Mouse (Mus musculus) 416B (cell line): ENCODE data around the gene Apom.

Experiments used
- DNase-seq: peaks from one replicate; pipeline ENCODE4 v3.0.0; 2011; ENCODE audit warnings: low read depth

The Apom gene

DNA sequence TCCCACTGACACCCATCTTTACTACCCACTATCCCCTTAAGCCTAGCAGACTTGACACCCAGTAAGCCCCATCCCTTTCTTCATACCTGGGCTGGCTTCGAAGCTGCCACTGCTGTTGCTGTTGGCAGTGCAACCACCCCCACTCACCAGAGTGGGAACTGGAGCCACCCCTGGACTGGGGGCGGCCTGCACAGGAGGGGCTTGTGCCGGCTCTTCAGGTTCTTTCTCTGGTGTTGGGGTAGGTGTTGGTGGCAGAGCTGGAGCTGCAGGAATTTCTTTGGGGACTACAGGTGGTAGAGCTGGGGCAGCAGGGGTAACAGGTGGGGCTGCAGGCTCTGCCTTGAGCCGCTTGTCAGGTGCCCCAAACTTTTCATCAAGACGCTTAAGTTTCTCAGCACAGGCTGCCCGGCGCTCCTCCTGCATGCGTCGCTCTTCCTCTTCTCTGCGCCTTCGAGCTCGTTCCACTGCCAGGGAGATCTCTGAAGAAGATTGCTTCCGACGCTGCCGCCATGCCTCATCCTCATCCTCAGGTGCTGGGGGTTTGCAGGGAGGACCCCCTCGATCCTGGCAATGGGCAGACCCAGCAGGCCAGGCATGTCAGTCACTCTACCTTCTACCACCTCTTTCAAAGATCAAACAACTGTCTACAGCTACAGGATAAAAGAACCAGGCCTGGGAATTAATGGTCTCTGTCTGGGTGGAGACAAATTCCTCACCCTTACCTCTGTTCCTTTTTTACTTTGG is 27.2 kb upstream of the Apom start:
- no peak for DNase-seq

DNA sequence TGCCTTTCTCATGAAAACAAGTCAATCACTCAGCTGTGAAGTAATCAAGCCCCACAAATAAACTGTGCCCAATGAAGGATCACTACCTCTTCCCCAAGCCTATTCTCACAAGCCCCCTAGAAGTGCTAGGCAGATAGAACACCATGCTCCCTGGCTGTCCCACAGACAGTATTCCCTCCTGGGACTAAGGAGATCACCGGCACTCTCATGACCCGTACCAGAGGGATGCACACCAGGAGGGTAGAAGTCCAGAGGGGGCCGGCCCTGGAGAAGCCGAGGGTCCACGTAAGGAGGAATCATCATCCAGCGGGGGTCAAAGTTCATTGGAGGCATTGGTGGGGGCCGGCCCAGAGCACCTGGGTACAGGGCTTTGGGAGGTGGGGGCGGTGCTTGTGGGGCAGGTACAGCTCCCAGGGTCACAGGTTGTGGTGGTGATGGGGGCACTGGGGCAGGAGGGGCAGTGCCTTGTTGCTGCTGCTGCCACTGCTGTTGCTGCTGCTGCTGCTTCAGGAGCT is 25.9 kb upstream of the Apom start:
- no peak for DNase-seq

DNA sequence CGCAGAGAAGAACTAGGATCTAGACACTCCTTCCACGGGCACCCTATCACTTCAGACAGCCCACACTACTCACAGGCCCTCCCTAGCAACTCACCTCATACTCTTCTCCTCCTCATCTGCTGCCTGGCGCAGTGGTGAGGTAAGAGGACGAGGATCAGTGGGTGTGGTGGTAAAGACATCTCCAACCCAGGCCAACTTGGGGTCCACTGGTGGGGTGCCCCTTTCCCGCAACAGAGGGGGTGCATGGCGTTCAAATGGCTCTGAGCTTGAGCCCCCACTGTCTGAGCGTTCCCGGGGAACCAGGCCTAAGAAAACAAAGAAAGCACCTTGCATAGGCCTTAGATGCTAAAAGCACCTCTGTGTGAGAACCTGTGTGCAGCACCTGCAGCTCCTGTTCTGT is 25.4 kb upstream of the Apom start:
- DNase-seq = no peak

DNA sequence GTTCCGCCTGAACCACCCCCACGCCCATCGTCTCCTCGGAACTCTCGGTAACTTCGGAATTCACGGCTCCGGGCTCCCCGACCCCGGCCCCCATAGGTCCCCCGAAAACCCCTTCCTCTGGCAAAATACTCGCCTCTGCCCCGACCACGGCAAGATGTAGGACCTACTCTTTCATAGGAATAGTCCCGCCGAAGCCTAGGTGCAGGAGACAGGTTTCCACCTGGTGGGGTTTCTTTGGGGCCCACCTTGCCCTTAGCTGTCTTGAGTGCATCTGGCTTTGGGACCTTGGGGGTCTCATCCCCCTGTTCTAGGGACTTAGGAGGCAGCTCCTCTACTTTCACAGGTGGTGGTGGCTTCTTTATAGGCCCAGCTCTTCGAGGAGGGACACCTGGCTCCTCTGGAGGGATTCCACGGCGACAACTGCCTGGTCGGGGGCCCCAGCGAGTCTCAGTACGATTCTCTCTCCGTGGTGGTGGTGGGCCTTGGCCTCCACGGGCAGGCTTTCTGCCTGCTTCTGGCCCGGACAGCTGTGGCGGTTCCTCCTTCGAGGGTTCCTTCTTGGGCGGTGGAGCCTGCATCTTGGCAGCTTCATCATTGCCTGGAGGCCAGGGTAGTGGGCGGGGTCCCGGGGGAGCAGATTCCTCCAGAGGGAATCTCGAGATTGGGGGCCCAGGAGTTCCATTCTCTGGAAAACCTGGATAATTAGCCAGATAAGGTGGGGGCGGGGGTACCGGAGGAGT is 24.8 kb upstream of the Apom start:
- no peak for DNase-seq

DNA sequence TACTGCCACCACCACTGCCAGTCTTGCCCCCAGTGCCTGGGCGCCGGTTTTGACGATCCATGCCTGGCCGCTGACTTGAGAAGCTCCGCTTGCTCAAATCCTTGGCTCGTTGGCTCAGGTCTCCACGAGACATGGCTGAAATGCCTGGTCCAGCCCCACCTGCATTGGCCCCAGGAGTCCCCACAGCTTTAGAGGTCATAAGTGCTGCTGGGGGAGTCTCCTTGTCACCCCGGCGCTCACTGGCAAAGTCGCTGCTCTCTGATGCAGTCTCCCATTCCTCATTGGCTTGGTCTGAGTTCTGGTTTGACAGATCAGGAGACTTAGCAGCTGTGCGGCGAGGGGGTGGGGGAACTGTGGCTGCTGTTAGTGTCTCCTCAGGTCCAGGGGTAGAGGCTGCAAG is 23.6 kb upstream of the Apom start:
- no peak for DNase-seq

DNA sequence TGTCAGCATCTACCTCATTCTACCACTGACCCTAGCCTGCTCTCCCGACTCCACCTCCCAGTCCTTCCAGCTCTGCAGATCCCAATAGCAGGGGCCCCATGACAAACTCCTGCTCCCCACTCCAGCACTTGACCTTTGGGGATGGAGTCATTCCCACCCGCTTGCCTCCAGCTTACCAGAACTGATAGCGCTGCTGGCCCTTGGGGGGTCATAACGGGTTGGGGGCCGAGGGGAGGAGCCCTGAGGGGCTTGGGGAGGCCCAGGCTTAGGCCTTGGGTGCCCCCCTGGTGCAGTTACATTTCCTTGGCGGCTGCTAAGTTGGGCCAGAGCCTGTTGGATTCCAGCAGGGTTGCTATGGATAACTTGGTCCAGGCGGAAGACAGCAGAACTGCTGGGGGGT is 22.8 kb upstream of the Apom start:
- no peak for DNase-seq

DNA sequence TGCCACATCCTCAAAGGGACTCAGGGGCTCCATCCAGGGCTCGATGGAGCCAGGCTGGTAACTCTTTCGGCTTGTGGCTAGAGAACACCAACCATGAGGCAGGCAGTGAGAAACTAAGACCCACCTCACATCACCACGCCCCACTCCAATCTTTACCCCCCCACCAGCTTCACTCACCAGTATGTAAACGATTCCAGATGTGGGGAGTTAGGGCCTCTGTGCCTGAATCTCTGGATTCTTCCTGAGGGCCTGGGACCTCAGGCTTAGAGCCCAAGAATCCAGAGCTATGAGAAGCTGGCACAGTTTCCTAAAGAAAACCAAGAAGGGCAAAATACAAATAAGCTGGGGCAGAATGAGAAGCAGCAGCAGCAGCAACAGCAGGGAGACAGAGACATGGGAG is 22.1 kb upstream of the Apom start:
- DNase-seq = no peak

DNA sequence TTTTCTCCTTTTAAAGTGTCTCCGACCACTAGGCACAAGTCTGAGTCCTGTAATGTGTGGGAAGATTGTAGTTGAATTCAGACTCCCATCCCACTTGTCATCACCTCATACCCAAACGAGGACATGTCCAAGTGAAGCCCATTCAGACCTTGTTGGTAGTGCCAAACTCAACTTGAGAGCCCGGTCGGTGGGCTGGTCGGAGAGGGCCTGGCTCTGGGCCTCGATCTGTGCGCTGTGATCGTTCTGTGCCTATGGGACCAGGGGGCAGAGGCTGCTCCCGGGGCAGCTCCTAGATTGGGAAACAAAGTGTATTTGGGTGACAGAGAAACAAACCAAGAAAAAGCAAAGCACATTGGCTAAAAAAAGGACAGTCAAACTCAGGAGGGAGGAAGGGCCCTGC is 21.2 kb upstream of the Apom start:
- no peak for DNase-seq

DNA sequence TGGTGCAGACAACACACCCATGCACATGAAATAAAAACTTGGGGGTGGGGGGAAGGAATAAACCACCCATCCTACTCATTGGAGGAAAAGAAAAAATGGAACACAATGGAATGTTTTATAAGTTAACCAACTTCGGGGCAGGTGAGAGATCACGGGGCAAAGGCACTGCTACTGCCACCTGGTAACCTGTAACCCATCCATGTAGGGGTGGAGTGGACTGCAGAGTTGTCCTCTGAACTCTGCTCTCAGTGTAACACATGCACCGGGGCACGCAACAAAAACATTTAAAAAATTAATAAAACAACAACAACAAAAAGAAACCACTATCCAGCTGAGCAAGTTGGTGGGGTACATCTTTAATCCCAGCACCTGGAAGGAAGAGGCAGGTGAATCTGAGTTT is 20.3 kb upstream of the Apom start:
- no peak for DNase-seq

DNA sequence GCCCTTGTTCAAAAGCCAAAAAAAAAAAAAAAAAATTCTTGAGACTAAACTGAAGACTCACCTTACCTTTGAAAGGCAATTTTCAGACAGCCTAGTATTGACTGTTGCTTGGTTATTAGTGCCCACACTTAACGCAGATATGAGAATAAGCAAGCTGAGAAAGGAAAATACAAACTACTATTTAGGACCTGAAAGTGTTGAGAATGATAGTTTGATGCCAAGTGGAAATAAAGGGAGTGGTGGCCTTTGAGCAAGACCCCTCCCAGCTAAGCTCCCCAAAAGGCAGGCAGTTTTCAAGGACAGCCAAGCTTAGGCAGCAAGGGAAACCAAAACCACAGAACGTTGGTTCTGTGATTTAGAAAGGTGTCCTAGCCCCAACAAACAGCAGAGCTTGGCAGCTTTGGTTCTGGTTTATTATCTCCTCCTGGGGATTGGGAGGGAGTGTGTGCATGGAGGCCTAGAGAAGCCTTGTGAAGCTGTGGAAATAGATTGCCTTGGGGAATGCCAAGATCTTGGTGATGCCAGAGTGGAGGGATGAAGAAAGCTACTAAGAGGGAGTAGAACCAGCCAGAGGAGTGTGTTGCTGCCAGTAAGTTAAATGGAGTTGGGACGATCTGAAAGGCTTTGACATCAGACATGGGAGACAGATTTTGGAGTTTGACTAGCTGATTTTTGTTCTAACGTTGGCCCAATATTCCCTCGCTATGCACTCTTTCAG is 16.2 kb upstream of the Apom start:
- peak; percentile 32 for DNase-seq

DNA sequence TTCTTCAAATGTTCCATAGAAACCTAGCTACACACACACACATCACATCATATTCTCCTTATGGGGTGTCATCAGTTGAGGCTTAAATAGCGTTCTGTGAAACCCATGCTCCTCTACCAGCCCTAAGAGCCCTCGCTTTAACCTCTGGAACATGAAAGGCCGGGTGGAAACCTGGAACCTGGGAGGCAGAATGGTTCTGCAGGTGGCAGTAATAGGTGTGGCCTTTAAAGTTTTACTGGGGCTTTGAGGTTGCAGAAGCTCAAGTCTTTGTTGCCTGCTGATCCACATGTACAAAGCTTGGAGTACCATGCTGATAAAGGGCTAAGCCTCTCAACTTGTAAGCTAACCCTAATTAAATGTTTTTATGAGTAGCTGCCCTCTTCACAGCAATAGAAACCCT is 15.5 kb upstream of the Apom start:
- DNase-seq = peak; percentile 32

DNA sequence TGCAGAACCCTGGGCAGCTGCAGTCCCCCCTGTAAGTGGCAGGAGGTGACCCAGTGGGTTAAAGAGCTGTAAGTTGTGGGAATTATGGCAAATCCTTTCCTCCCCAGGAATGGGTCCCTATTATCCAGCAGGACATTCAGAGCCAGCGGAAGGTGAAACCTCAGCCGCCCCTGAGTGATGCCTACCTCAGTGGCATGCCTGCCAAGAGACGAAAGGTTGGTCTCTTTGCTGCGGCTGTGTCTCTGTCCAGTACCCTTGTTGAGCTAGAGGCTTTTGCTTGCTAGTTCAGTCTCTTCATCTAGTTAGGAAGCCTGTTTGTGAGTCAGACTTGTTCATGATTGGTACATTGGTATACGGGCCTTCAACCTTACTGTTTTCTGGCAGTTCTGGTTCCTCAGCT is 14.3 kb upstream of the Apom start:
- DNase-seq = no peak

DNA sequence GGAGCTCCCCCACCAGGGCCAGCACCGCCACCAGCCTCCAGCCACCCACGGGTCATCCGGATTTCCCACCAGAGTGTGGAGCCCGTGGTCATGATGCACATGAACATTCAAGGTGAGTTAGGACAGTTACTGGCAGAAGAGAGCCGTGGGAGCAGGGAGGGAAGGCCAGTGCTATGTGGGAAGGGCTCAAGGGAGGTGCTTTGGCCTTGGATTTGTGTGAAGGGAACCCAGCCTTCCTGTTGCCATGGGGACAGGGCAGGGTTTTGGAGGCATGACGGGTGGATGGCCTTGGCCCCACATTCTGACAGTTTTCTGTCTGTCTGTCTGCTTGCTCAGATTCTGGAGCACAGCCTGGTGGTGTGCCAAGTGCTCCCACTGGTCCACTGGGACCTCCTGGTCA is 10.1 kb upstream of the Apom start:
- DNase-seq = no peak

DNA sequence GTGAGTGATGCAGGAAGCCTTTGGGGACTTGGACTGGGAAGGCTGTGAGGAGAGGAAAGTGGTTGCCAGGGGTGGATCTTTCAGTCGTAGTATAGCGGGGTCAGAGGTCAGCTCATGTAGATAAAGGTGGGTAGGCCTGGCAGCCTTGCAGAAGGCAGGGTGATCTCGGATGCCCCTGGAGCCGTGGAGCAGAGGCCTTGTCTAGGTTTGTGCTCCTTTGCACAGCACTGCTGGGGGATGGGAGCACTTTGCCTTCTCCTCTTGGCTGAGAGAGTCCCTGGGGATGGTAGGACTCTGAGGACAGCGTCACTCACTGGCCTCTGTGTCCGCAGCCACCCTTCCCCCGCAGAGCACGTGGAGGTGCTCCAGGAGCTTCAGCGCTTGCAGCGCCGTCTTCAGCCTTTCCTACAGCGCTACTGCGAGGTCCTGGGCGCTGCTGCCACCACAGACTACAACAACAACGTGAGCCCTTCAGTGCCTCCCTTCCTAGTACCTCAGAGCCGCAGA is 8.7 kb upstream of the Apom start:
- no peak for DNase-seq

DNA sequence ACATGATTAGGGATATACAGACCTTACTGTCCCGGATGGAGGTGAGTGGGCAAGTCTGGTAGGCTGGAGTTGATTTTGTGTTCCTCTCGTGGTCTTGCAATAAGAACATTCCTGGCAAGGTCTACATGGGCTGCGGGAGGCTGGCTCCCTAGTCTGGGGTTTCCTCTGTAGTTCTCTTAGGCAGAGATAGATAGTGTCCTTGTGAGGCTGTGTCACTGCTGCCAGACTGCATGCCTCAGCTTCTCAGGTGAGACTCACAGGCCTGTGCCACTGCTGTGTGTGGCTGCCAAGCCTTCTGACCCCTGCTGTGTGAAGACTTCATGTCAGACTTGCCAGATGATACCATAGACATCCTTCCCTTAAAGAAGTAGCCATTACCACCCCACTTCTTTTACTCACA is 7.4 kb upstream of the Apom start:
- DNase-seq = no peak

DNA sequence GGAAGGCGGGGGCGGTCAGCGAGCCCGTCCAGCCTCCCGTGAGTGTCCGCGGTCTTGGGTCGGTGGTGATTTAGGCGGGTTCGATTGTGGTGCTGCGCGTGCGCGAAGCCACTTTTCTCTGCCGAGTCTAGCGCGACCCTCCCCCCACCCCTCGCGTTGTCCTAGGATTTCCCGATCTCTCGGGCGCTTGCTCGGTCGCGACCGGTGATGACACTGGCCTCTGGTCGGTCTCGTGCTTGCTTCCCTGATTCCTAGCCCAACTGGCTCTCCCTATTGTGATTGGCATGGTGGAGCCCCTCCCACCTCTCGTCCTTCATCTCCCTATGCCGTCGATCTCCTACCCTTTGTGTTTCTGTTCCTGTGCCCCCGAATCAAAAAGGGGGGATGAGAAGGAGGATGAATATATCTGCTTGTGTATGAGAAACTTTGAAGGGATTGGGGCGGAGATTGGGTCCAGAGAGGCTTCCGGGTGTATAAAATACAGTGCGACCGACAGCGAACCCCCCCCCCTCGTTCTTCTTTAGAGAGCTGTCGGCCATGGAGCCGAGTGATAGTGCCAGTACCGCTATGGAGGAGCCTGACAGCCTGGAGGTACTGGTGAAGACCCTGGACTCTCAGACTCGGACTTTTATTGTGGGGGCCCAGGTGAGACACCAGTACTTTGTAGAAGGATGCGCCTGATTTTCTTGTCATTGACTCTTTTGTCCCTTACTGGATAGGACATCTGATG is 3.9 kb upstream of the Apom start:
- no peak for DNase-seq

DNA sequence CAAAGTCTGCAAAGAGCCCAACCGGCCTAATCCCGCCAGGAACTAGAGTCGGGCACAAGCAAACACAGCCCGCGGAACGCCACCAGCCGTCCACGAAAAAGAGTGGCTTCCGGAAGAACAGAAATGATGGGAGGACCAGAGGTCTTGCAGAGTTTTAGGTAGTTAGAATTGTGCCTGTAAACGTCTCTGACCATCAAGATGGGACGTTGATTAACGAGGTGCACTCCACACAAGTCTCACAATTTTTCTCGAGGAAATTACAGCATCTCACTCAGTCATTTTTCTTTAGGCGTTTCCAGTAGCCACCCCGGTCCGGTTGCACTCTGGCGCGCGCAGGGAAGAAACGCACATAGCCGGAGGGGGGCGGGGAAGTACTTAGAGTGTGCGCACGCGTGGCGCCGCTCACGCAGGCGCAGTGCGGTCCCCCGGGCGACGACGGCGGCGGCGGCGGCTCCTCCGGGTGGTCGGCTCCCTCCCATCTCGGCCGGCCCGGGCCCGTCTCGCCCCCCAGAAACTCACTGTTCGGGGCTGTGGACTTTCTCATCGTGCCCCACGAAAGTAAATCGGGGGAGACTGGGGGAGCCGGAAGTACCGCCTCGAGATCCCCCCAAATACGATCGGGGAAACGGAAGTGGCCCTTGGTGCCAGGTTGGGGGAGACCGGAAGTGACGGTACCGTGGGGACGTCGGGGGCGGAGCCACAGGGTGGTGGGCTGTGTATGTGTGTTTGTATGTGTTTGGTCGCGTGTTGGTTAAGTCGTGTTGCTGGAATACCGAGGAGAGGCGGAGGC is 3.1 kb upstream of the Apom start, which contains the start of gene Bag6:
TSS of gene Bag6 (plus strand) at position 378 of the 790 bp plus-strand sequence.
- peak; percentile 98 for DNase-seq

DNA sequence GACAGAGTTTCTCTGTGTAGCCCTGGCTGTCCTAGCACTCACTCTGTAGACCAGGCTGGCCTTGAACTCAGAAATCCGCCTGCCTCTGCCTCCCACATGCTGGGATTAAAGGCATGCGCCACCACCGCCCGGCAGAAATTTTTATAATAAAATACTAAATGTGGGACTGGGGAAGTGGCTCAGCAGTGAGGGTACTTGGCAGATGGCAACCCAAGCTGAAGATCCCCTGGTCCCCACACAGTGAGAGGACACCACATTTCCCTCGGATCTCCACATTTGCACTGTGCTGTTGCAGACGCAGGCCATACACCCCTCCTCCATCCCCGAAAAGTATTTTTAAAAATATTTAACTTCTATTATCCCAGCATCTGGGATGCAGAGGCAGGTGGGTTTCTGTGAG is 1.7 kb upstream of the Apom start:
- no peak for DNase-seq

DNA sequence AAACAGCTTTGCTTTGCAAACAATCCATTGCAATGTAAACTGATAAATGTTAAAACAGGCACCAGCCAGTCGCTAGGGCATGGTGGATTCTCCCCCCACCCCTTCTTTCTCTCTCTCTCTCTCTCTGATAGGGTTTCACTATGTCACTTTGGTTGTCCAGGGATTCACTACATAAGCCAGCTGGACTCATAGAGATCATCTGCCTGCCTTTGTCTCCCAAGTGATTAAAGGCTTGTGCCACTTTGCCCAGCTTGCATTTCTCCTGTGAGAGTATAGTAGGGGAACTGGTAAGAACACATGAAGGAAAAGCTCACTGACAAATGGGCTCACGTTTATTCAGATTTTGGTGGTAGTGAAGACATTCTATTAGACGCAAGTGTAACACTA is 317 bp upstream of the Apom start:
- no peak for DNase-seq

DNA sequence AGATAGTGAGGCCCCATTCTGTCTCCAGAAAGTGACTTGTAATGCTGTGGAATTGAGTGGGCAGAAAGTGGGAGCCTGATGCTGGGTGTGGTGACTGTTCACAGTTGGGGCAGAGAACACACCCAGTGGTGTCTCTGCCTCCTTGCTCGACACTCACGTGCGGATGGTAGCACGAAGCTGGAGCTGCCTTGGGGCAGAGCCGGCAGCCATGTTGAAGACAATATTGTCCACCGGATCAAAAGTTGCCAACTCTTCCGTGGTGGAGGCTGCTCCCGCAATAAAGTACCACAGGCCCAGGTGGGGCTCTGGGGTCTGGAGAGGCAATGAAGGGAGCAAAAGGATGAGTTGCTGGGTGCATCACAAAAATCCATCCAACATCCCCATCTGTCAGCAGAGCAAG is 812 bp downstream of the Apom start:
- no peak for DNase-seq

DNA sequence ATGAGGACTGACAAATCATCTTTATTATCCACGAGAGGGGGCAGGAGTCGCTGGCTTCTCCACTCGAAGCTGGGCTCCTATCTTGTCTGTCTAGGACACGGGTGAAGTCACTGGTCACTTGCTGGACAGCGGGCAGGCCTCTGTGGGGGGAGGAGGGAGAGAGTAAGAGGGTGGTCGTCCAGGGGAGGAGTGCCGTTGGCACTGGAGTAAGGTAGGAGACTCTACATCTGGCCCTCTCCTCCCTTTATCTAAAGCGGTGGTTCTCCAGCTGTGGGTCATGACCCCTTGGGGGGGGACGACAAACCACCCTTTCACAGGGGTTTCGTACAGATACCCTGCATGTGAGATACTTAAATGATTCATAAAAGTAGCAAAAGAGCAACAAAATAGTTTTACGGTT is 2.9 kb downstream of the Apom start:
- DNase-seq = no peak
